Mouse (Mus musculus): ENCODE data around the gene Cnot6.

Cnot6 gene

GRCm38 (mm10) chr11:49658065-49658464, 54.5 kb downstream of the Cnot6 start:
- in situ Hi-C loops (cut with MseI, MboI) = no loop called here

- in situ Hi-C loops (cut with MseI, MboI) = no loop called here
Observed at GRCm38 (mm10) chr11:49655501-49655900, 57.0 kb downstream of the Cnot6 start.

- in situ Hi-C loops (cut with MseI, MboI) = no loop called here
Observed at GRCm38 (mm10) chr11:49654651-49655050, 57.9 kb downstream of the Cnot6 start.

GRCm38 (mm10) chr11:49653079-49653408, 59.5 kb downstream of the Cnot6 start:
- in situ Hi-C loops (cut with MseI, MboI) = no loop called here

- in situ Hi-C loops (cut with MseI, MboI) = no loop called here
Observed at GRCm38 (mm10) chr11:49652401-49653078, 60.0 kb downstream of the Cnot6 start.

GRCm38 (mm10) chr11:49651762-49652322, 60.7 kb downstream of the Cnot6 start:
- in situ Hi-C loops (cut with MseI, MboI) = no loop called here

GRCm38 (mm10) chr11:49650994-49651761, 61.3 kb downstream of the Cnot6 start:
- in situ Hi-C loops (cut with MseI, MboI) = no loop called here

GRCm38 (mm10) chr11:49650113-49650993, 62.2 kb downstream of the Cnot6 start:
- in situ Hi-C loops (cut with MseI, MboI) = no loop called here

GRCm38 (mm10) chr11:49645677-49646076, 66.8 kb downstream of the Cnot6 start:
- in situ Hi-C loops (cut with MseI, MboI) = no loop called here

- in situ Hi-C loops (cut with MseI, MboI) = no loop called here
Observed at GRCm38 (mm10) chr11:49636449-49636848, 76.1 kb downstream of the Cnot6 start.

GRCm38 (mm10) chr11:49635671-49636070, 76.9 kb downstream of the Cnot6 start:
- in situ Hi-C loops (cut with MseI, MboI) = no loop called here

- in situ Hi-C loops (cut with MseI, MboI) = no loop called here
Observed at GRCm38 (mm10) chr11:49634101-49634500, 78.4 kb downstream of the Cnot6 start.

GRCm38 (mm10) chr11:49632256-49632655, 80.3 kb downstream of the Cnot6 start:
- in situ Hi-C loops (cut with MseI, MboI) = no loop called here

- in situ Hi-C loops (cut with MseI, MboI) = no loop called here
Observed at GRCm38 (mm10) chr11:49631154-49631553, 81.4 kb downstream of the Cnot6 start.

GRCm38 (mm10) chr11:49626748-49627147, 85.8 kb downstream of the Cnot6 start:
- in situ Hi-C loops (cut with MseI, MboI) = no loop called here

GRCm38 (mm10) chr11:49625863-49626262, 86.7 kb downstream of the Cnot6 start:
- in situ Hi-C loops (cut with MseI, MboI) = no loop called here

GRCm38 (mm10) chr11:49624156-49624555, 88.4 kb downstream of the Cnot6 start:
- in situ Hi-C loops (cut with MseI, MboI) = no loop called here

GRCm38 (mm10) chr11:49621953-49622352, 90.6 kb downstream of the Cnot6 start:
- in situ Hi-C loops (cut with MseI, MboI) = no loop called here
